Mouse (Mus musculus) midbrain, embryonic 11.5 days (tissue): ENCODE data around the gene Bhmt. TPM values are rescaled to one million over a fixed set of nuclear protein-coding genes. Genes with fewer than 3 reads are reported as not detected.

ENCODE experiments used
- ATAC-seq: fragments of 200-750 bp; cut with Nextera tagmentation; 2 replicates; pipeline ENCODE4 v1.8.0; 2017; ENCODE audit warnings: moderate TSS enrichment, moderate library complexity; ENCODE audit not compliant: low FRiP score
- DNase-seq: peaks from one replicate; pipeline ENCODE4 v3.0.0; 2015; ENCODE audit warnings: low spot score; ENCODE audit errors: missing footprints
- H3K27ac ChIP-seq: fragments of 300-500 bp; sonication (generic); 2 replicates; pipeline ENCODE4 v1.5.1; 2014; ENCODE audit warnings: low read depth, low read length
- H3K27me3 ChIP-seq: fragments of 300-500 bp; sonication (generic); 2 replicates; pipeline ENCODE4 v1.6.1; 2014; ENCODE audit warnings: mild to moderate bottlenecking, low read length, moderate library complexity, mixed read lengths; ENCODE audit not compliant: control insufficient read depth, insufficient read depth
- H3K36me3 ChIP-seq: fragments of 300-500 bp; sonication (generic); 2 replicates; pipeline ENCODE4 v1.6.1; 2014; ENCODE audit warnings: mild to moderate bottlenecking, low read length, moderate library complexity, mixed read lengths; ENCODE audit not compliant: control insufficient read depth, insufficient read depth
- H3K4me1 ChIP-seq: fragments of 300-500 bp; sonication (generic); 2 replicates; pipeline ENCODE4 v1.6.1; 2014; ENCODE audit warnings: low read length; ENCODE audit not compliant: control insufficient read depth, insufficient read depth
- H3K4me2 ChIP-seq: fragments of 300-500 bp; sonication (generic); 2 replicates; pipeline ENCODE4 v1.6.1; 2014; ENCODE audit warnings: mild to moderate bottlenecking, moderate library complexity
- H3K4me3 ChIP-seq: fragments of 300-500 bp; sonication (generic); 2 replicates; pipeline ENCODE4 v1.5.1; 2014; ENCODE audit warnings: low read depth, low read length
- H3K9ac ChIP-seq: fragments of 300-500 bp; sonication (generic); 2 replicates; pipeline ENCODE4 v1.6.1; 2014; ENCODE audit warnings: low read length
- H3K9me3 ChIP-seq: fragments of 300-500 bp; sonication (generic); 2 replicates; pipeline ENCODE4 v1.6.1; 2016; ENCODE audit warnings: low read length; ENCODE audit not compliant: control insufficient read depth
- WGBS: fragments of 180-500 bp; shearing (Covaris S2); extraction: QIAGEN DNeasy Blood & Tissue Kit; methylation state at CpG from one replicate; pipeline ENCODE4 v1.1.7; 2014; 5-methylcytosine and 5-hydroxymethylcytosine counted together
- polyA plus RNA-seq: library from polyadenylated mRNA; unstranded; fragments of >200 nt; fragmentation: Nextera tagmentation; extraction: Ambion mirVana; gene quantifications from 2 replicates; pipeline ENCODE4 v1.2.1, GENCODE M21; 2014

The Bhmt gene
- polyA plus RNA-seq, 1 experiment from 2014 or later, result not detected

DNA sequence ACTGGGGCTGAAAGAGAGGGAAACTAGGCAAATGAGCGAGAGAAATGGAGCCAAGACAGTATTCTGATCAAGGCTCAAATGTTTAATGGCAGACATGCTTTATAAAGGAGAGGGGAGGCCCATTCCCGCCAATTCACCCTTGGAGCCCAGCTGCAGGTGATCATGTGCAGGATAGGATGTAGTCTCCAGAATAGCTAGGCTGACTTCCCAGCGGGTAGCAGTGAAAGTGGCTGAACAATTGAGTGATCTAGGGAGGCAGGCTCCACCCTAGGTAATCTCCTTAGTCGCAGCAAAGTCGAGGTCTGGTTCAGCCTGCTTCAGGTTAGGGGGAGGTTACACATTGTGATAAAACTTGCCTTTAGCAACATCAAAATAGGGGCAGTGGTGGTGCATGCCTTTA lies 57.3 kb downstream of the Bhmt start:
- Histone ChIP-seq H3K4me3 (no peak overlapping the region), H3K4me1 (no peaks in the 10 kb centered on the region), H3K27ac (no peak overlapping the region), H3K36me3 (no peaks in the 10 kb centered on the region), H3K27me3 (no peaks in the 10 kb centered on the region), H3K4me2 (no peak overlapping the region), H3K9ac (no peak overlapping the region), H3K9me3 (no peaks in the 10 kb centered on the region)
- 81% methylated on average over 5 of the region's 5 CpGs for WGBS
- DNase-seq, result no peak
- ATAC-seq, result no peak

GRCm38 (mm10) chr13:93569676-93570075 lies 68.1 kb downstream of the Bhmt start:
- H3K9me3 ChIP-seq, result no peaks in the 10 kb centered on the region
- H3K36me3 ChIP-seq, result no peaks in the 10 kb centered on the region
- H3K4me1 ChIP-seq, result no peaks in the 10 kb centered on the region
- 82% methylated on average over 4 of the region's 4 CpGs for WGBS
- no peak overlapping the region for H3K4me2 ChIP-seq
- no peak overlapping the region for H3K9ac ChIP-seq
- no peak overlapping the region for H3K27ac ChIP-seq
- no peaks in the 10 kb centered on the region for H3K27me3 ChIP-seq
- ATAC-seq, result no peak
- H3K4me3 ChIP-seq, result no peak overlapping the region
- no peak for DNase-seq

Other genes starting within 250 kb of the Bhmt start
- gene Jmy, start 138.2 kb downstream of the Bhmt start, polyA plus RNA-seq, result 3.4 and 3.5 TPM in 2 replicates
- gene Bhmt2, start 36.3 kb upstream of the Bhmt start, polyA plus RNA-seq, result 0.08 TPM in 1 of 2 replicates, not detected in the other
- gene Dmgdh, start 36.5 kb upstream of the Bhmt start, polyA plus RNA-seq, result 0.12 TPM in 1 of 2 replicates, not detected in the other
- 9.9 and 10.8 TPM in 2 replicates for gene Arsb, start 133.7 kb upstream of the Bhmt start, polyA plus RNA-seq